Mouse (Mus musculus) liver, adult (tissue): ENCODE measurements around the gene Tlx2.

ENCODE experiments used
- GATA4 ChIP-seq: IDR thresholded peaks from 2 replicates; pipeline ENCODE4 v1.6.1; 2014; ENCODE audit warnings: mild to moderate bottlenecking, low read length; ENCODE audit not compliant: insufficient replicate concordance

Tlx2 gene

GRCm38 (mm10) chr6:83077630-83078323 is 7.7 kb upstream of the Tlx2 start, which contains the start of gene Pcgf1:
Gene Pcgf1 (plus strand): TSS chr6:83077869.
- no peak for TF ChIP-seq GATA4

- TF ChIP-seq GATA4 = no peak
Measured at GRCm38 (mm10) chr6:83074979-83075378, 4.9 kb upstream of the Tlx2 start.

- TF ChIP-seq GATA4 = no peak
Measured at GRCm38 (mm10) chr6:83071220-83071619, 1.1 kb upstream of the Tlx2 start.

GRCm38 (mm10) chr6:83070311-83071219 is 472 bp upstream of the Tlx2 start:
- TF ChIP-seq GATA4 = no peak

- no peak for TF ChIP-seq GATA4
Measured at GRCm38 (mm10) chr6:83069488-83070246, 426 bp downstream of the Tlx2 start.

GRCm38 (mm10) chr6:83068706-83069487 is 1.2 kb downstream of the Tlx2 start:
- no peak for TF ChIP-seq GATA4

- no peak for TF ChIP-seq GATA4
Measured at GRCm38 (mm10) chr6:83068221-83068620, 1.9 kb downstream of the Tlx2 start.

- no peak for TF ChIP-seq GATA4
Measured at GRCm38 (mm10) chr6:83066441-83066840, 3.7 kb downstream of the Tlx2 start.

- no peak for TF ChIP-seq GATA4
Measured at GRCm38 (mm10) chr6:83065995-83066394, 4.1 kb downstream of the Tlx2 start.

- no peak for TF ChIP-seq GATA4
Measured at GRCm38 (mm10) chr6:83058725-83059124, 11.4 kb downstream of the Tlx2 start.

GRCm38 (mm10) chr6:83057790-83058189 is 12.3 kb downstream of the Tlx2 start, which contains the start of gene Dqx1:
Gene Dqx1 (plus strand): TSS chr6:83057844.
- no peak for TF ChIP-seq GATA4

GRCm38 (mm10) chr6:83054871-83055431 is 15.1 kb downstream of the Tlx2 start, which contains the start of gene Htra2:
Gene Htra2 (minus strand): TSS chr6:83055273.
- TF ChIP-seq GATA4 = no peak

GRCm38 (mm10) chr6:83054074-83054851 is 15.8 kb downstream of the Tlx2 start, which contains the start of gene Aup1:
Gene Aup1 (plus strand): TSS chr6:83054521.
- TF ChIP-seq GATA4 = peak; percentile 85; the same call in 1 of the 2 replicates
